Mouse (Mus musculus) midbrain, embryonic 16.5 days (tissue): ENCODE data around the gene Gm438. TPM values are rescaled to one million over a fixed set of nuclear protein-coding genes. Genes with fewer than 3 reads are reported as not detected.
"Not testable (repeated sequence)": the region's sequence is repeated elsewhere in the genome, so short reads cannot be mapped to it uniquely, and the experiment has no call there.

Experiments used
- ATAC-seq: fragments of 200-750 bp; cut with Nextera tagmentation; 2 replicates; pipeline ENCODE4 v1.8.0; 2017; ENCODE audit warnings: moderate TSS enrichment
- H3K27ac ChIP-seq: fragments of 300-500 bp; sonication (generic); 2 replicates; pipeline ENCODE4 v1.5.1; 2014; ENCODE audit warnings: mild to moderate bottlenecking, low read length, mixed read lengths
- H3K27me3 ChIP-seq: fragments of 300-500 bp; sonication (generic); 2 replicates; pipeline ENCODE4 v1.6.1; 2014; ENCODE audit warnings: low read depth, low read length, mixed read lengths; ENCODE audit not compliant: control insufficient read depth, insufficient read depth
- H3K36me3 ChIP-seq: fragments of 300-500 bp; sonication (generic); 2 replicates; pipeline ENCODE4 v1.6.1; 2014; ENCODE audit warnings: mild to moderate bottlenecking, low read length, moderate library complexity, mixed read lengths; ENCODE audit not compliant: control insufficient read depth, insufficient read depth
- H3K4me1 ChIP-seq: fragments of 300-500 bp; sonication (generic); 2 replicates; pipeline ENCODE4 v1.6.1; 2014; ENCODE audit warnings: mild to moderate bottlenecking, low read length, mixed read lengths; ENCODE audit not compliant: control insufficient read depth, insufficient read depth
- H3K4me2 ChIP-seq: fragments of 300-500 bp; sonication (generic); 2 replicates; pipeline ENCODE4 v1.6.1; 2014; ENCODE audit warnings: mild to moderate bottlenecking, low read length, mixed read lengths
- H3K4me3 ChIP-seq: fragments of 300-500 bp; sonication (generic); 2 replicates; pipeline ENCODE4 v1.5.1; 2014; ENCODE audit warnings: low read depth, mild to moderate bottlenecking, low read length, moderate library complexity, mixed read lengths
- H3K9ac ChIP-seq: fragments of 300-500 bp; sonication (generic); 2 replicates; pipeline ENCODE4 v1.6.1; 2014; ENCODE audit warnings: low read depth, low read length, mixed read lengths
- H3K9me3 ChIP-seq: fragments of 300-500 bp; sonication (generic); replicated peaks from 2 replicates; pipeline ENCODE4 v1.6.1; 2014; ENCODE audit warnings: mild to moderate bottlenecking, low read length, mixed read lengths; ENCODE audit not compliant: control insufficient read depth, poor library complexity, severe bottlenecking
- WGBS: fragments of 180-500 bp; shearing (Covaris S2); extraction: QIAGEN DNeasy Blood & Tissue Kit; methylation state at CpG from one replicate; pipeline ENCODE4 v1.1.7; 2014; 5-methylcytosine and 5-hydroxymethylcytosine counted together
- polyA plus RNA-seq: library from polyadenylated mRNA; unstranded; fragments of >200 nt; fragmentation: Nextera tagmentation; extraction: Ambion mirVana; gene quantifications from 2 replicates; pipeline ENCODE4 v1.2.1, GENCODE M21; 2015

Gm438 gene
- not detected in 2 replicates for polyA plus RNA-seq

DNA sequence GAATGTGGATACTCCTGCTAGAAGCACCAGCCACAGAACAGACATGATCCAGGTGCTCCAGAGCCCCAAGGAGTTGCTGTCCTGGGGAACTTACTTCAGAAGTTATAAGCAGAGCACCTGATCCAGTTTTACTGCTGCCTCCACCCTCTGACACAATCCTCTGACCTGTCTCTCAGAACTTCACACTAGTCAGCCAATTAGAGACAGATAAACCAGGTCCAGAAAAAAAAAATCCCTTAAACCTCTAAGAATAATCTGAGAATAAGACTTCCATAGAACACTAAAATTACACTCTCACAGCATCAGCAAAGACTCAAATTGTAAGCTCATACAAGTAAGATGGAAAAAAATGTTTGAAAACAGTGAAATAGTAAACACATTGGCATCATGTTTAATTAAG is at the start of gene Gm438:
TSS of gene Gm438 (minus strand) at position 101 of the 400 bp plus-strand sequence.
- no peaks in the 10 kb centered on the region for H3K27me3 ChIP-seq
- H3K4me2 ChIP-seq, result no peak within 1 kb of the TSS
- 0 out of 2 replicates have a peak, but pooled peaks cover under 1% of the 10 kb centered on the region for H3K9me3 ChIP-seq
- no peak within 1 kb of the TSS for H3K4me3 ChIP-seq
- no peaks in the 10 kb centered on the region for H3K36me3 ChIP-seq
- H3K4me1 ChIP-seq, result no peaks in the 10 kb centered on the region
- no peak within 1 kb of the TSS for H3K27ac ChIP-seq
- no peak for ATAC-seq
- H3K9ac ChIP-seq, result no peak within 1 kb of the TSS

DNA sequence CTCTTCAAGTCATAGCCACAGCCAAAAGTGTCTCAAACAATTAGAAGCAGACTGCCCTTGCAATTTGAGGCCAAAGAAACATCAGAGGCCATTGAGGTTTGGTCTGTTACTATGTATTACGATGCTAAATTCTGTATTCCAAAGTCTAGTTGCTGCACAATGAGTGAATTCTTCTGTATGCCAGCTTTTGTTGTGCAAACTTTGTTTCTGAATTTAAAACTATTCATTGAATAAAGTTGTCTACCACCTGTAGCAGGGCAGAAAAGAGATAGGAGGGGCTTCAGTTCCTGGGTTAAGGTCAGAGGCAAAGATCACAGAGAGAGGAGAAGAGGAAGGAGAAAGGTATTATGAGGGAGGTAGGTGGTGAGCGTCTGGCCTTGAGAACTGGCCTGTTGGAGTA is 38.3 kb upstream of the Gm438 start:
- no peaks in the 10 kb centered on the region for H3K36me3 ChIP-seq
- no peak for ATAC-seq
- no peaks in the 10 kb centered on the region for H3K4me1 ChIP-seq
- no peak overlapping the region for H3K4me3 ChIP-seq
- H3K9me3 ChIP-seq, result peaks cover 5% of the 10 kb centered on the region; the same call in 1 of the 2 replicates
- no peak overlapping the region for H3K4me2 ChIP-seq
- no peak overlapping the region for H3K27ac ChIP-seq
- 78% methylated on average over 2 of the region's 2 CpGs for WGBS
- no peak overlapping the region for H3K9ac ChIP-seq
- H3K27me3 ChIP-seq, result no peaks in the 10 kb centered on the region

DNA sequence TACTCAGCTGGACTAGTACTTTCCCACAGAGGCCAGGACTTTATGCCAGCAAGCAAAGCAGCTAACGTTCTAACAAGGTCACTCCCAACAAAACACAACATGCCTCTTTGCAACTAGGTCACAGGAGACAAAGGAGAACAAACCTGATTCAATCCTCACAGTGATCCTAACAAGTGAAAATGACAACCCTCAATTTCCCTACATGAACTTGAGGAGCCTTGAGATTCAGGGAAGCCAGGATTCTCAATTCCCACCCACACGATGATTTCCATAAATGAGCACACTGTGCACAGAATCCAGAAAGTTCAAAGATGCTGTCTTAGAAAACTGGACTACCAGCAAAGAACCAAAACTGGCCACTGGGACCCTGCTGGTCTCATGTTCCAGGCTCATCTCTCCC is 37.6 kb upstream of the Gm438 start:
- H3K9ac ChIP-seq, result no peak overlapping the region
- H3K4me1 ChIP-seq, result no peaks in the 10 kb centered on the region
- no peak overlapping the region for H3K27ac ChIP-seq
- ATAC-seq, result no peak
- H3K27me3 ChIP-seq, result no peaks in the 10 kb centered on the region
- no peaks in the 10 kb centered on the region for H3K36me3 ChIP-seq
- WGBS, result 94% methylated on average over 2 of the region's 2 CpGs
- no peak overlapping the region for H3K4me3 ChIP-seq
- peaks cover 5% of the 10 kb centered on the region; the same call in 1 of the 2 replicates for H3K9me3 ChIP-seq
- H3K4me2 ChIP-seq, result no peak overlapping the region

DNA sequence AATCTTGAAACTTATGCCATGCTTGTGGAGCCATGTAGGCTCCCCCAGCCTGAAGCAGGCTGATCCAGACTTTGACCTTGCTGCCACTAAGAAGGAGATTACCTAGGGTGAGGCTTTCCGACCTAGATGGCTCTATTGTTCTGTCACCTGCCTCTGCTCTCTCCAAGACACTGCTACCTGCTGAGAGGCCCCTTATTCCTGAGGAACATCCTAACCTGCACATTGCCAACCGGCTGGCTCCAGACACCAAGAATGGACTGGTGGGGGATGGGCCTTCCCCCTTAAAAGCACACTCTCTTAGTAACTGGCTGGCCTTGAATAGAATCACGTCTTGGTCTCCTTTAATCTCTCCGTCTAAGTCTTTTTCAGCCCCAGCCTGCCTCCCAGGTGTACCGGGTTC is 20.8 kb upstream of the Gm438 start:
- not testable (repeated sequence) for H3K9me3 ChIP-seq, H3K27me3 ChIP-seq, H3K4me1 ChIP-seq, H3K9ac ChIP-seq, H3K36me3 ChIP-seq, H3K4me2 ChIP-seq, H3K27ac ChIP-seq, H3K4me3 ChIP-seq, ATAC-seq
- 37% methylated on average over 5 of the region's 5 CpGs for WGBS

DNA sequence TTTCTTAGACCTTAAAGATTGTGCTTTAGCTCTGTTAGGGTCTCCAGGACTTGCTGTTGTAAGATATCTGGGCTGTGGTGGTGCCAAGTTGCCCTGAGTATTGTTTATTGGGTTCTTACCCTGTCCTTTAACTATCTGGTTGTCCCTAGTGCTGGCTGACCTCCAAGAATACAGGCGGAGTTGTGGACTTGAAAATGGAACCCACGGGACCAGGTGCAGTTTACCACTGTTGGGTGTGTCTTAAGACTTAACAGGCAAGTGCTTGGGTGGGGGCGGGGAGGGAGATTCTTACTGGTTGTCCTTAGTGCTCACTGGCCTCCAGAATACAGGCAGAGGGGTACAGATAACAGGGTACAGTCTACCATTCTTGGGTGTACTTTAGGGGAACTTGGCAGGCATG is 17.2 kb upstream of the Gm438 start:
- H3K9me3 ChIP-seq, result peaks cover 2% of the 10 kb centered on the region; the same call in 1 of the 2 replicates
- no peak overlapping the region for H3K9ac ChIP-seq
- no peak overlapping the region for H3K4me3 ChIP-seq
- ATAC-seq, result no peak
- H3K4me1 ChIP-seq, result no peaks in the 10 kb centered on the region
- no peaks in the 10 kb centered on the region for H3K36me3 ChIP-seq
- 86% methylated on average over 3 of the region's 3 CpGs for WGBS
- H3K27me3 ChIP-seq, result no peaks in the 10 kb centered on the region
- H3K27ac ChIP-seq, result no peak overlapping the region
- H3K4me2 ChIP-seq, result no peak overlapping the region

DNA sequence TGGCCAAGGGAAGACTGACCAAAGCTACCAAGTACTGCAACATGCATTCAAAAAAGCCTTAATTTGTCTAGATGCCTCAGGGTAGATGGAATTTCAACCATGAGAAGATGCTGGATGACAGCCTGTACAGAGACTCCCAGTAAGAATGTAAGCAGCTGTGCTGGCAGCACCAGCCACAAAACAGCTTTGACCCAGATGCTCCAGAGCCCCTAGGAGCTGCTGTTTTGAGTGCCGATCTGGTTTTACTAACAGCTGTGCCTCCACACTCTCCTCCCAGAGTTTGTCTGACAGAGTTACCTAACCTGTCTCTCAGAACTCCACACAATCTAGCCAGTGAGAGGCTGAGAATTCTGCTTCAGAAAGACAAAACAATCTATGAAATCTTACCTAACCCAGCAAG is 3.8 kb upstream of the Gm438 start:
- Histone ChIP-seq H3K27me3 (no peaks in the 10 kb centered on the region), H3K36me3 (no peaks in the 10 kb centered on the region), H3K27ac (no peak overlapping the region), H3K9me3 (0 out of 2 replicates have a peak, but pooled peaks cover 2% of the 10 kb centered on the region), H3K4me3 (no peak overlapping the region), H3K9ac (no peak overlapping the region), H3K4me2 (no peak overlapping the region), H3K4me1 (no peaks in the 10 kb centered on the region)
- 84% methylated on average over 1 of the region's 1 CpGs for WGBS
- no peak for ATAC-seq

DNA sequence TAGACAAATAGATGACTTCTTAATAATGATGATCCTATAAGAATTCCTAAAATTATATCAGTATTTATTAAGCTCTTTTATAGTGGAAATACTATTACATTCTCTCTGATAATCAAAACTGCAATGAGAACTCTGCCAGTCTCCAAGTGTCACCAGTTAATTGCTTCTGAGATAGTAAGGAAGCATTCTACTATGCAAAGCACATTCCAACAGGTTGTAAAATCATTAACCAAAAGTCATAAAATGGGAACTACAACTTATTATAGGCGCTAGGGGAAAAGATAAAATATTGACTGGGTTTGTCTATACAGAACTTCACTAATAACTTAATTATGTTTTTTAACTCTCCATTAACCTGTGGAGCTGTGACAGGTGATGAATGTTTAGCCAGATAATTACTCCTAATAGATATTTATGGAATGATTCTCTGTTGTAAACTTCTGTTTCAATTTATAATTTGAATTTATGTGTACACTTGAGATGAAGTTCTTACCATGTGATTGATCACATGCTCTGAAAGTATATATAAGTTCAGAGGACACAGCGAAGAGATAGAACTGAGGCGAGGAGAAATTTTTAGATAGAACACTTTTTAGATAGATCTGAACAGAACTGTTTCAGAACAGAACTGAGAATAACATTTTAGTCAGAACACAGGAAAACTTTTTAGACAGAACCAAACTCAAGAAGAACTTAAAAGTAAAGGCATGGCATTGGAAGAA is 3.7 kb downstream of the Gm438 start:
- Histone ChIP-seq H3K4me2 (no peak overlapping the region), H3K36me3 (no peaks in the 10 kb centered on the region), H3K27me3 (no peaks in the 10 kb centered on the region), H3K4me1 (no peaks in the 10 kb centered on the region), H3K27ac (no peak overlapping the region), H3K9me3 (no peaks in the 10 kb centered on the region; the same call in 1 of the 2 replicates), H3K9ac (no peak overlapping the region), H3K4me3 (no peak overlapping the region)
- no peak for ATAC-seq
- 80% methylated on average over 3 of the region's 3 CpGs for WGBS

DNA sequence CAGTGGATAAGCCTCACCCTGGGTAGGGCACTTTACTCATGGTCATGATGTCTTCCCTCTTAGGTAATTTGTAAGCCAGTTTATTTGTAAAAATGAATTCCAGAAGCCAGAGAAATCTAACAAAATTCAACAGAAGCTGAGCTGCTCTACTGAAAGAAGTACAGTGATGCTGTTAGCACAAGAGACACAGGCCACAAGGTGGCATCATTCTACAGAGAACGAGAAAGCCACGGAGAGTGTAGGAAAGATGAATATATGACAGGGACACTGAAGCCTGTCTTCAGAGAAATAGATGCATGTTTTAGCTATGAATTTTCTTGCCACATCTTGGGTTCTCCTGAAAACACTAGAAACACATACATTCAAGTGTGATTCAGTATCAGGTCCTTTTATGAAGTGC is 20.7 kb downstream of the Gm438 start:
- no peak for ATAC-seq
- WGBS, result 44% methylated on average over 2 of the region's 2 CpGs
- H3K27ac ChIP-seq, result no peak overlapping the region
- H3K4me1 ChIP-seq, result no peaks in the 10 kb centered on the region
- no peak overlapping the region for H3K9ac ChIP-seq
- H3K9me3 ChIP-seq, result peaks cover 2% of the 10 kb centered on the region; the same call in 1 of the 2 replicates
- no peaks in the 10 kb centered on the region for H3K27me3 ChIP-seq
- no peak overlapping the region for H3K4me2 ChIP-seq
- H3K36me3 ChIP-seq, result no peaks in the 10 kb centered on the region
- H3K4me3 ChIP-seq, result no peak overlapping the region

DNA sequence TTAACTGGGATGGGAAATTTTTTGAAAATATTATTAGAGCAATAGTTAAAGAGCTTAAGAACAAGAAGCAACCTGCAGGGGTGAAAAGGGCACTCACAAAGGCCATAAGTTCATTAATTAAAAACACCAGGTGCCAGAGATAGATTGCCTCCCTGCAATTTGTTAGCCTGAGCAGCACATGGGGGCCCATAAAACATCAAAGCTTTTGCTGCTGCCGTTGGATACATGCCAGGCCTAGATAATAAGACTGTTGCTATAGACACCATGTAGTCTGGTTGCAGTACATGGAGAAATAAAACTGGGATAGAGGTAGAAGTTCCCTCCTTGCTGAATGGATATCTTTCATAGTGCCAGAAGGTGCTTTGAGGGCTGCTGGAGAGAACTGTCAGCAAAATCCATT is 37.2 kb downstream of the Gm438 start:
- Histone ChIP-seq H3K9me3 (peaks cover 9% of the 10 kb centered on the region; the same call in 1 of the 2 replicates), H3K27ac (no peak overlapping the region), H3K36me3 (no peaks in the 10 kb centered on the region), H3K27me3 (no peaks in the 10 kb centered on the region), H3K4me3 (no peak overlapping the region), H3K9ac (no peak overlapping the region), H3K4me1 (no peaks in the 10 kb centered on the region), H3K4me2 (no peak overlapping the region)
- no peak for ATAC-seq
- 68% methylated on average over 1 of the region's 1 CpGs for WGBS
